Mouse (Mus musculus): ENCODE measurements around the gene Man1c1. TPM values are rescaled to one million over a fixed set of nuclear protein-coding genes. Genes with fewer than 3 reads are reported as not detected.

The Man1c1 gene
- total RNA-seq, 2 experiments from 2014 or later: 12.2 to 13.7 TPM

DNA sequence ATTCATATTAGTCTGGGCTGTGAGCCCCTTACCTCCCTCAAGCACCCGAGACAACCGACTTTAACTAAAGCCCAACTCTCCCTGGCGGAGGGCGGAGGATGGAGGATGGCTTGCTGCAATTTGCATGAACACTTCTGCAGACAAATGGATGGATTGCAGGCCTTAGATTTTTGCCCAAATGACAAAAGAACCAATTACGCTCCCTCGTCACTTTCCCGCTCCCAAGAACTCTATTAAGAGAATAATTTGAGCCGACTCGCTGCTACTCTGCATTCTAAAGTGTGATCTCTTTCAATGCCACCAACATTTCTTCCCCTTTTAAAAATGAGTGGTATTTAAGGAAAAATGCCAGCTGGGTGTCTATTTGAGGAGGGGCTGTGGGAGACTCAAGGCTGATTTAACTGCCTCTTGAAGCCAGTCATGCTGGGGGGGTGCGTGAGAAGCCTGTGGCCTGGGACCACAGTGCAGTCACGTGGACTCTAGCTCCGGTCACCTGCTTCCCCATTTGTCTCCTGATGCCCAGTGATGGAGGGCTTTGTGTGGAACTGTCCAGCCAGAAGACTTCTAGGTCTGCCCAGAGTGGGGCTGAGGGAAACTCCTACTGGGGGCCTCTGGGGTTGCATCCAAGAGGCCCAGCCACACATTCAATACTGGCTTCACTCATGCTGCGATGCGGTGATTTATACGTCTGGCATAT is 88.0 kb downstream of the Man1c1 start:
- DNase-seq: no peak
- intact Hi-C loops (cut with DNase I): no loop called here

DNA sequence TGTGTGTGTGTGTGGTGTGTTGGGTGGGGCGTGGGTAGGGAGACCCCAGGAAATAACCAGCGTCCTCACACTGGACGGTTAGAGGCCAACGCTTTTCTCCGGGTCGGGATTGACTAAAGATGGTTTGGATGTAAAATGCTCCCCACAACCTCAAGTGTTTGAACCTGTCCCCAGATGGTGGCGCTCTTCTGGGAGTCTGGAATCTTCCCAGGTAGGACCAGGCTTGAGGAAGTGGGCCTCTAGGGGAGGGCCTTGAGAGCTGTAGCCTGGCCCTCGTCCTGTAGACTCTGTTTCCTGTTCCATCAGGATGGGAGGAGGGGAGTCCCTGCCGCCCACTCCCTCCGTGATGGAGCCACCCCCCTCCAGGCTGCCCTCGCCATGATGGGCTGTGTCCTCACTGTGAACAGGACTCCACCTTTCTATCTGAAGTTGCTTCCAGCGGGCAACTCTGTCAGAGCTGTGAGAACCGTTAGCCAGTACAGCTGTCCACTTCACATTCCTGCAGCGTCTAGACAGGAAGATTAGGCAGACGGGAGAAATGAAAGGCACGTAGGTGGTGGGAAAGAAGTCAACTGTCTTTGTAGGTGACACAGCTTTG is 91.9 kb downstream of the Man1c1 start:
- DNase-seq: no peak
- intact Hi-C loops (cut with DNase I): no loop called here

DNA sequence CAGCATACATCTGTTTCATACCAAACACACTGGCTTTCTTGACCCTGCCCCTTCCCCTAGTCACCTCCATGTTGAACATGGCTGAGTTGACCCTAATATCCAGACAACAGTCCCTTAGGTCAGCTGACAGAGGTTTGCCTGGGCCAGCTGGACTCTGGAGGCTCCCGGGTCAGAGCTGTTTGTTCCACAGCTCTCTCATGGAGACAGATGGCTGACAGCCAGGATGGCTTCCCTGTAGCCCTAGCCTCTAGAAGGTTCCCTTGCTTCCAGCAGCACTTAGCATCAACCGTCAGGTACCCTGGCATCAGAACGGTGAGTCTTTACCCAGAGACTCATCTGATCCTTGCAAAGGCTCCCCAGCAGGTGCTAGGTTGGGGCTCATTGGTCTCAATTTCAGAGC is 93.5 kb downstream of the Man1c1 start:
- no peak for DNase-seq
- intact Hi-C loops (cut with DNase I): no loop called here

DNA sequence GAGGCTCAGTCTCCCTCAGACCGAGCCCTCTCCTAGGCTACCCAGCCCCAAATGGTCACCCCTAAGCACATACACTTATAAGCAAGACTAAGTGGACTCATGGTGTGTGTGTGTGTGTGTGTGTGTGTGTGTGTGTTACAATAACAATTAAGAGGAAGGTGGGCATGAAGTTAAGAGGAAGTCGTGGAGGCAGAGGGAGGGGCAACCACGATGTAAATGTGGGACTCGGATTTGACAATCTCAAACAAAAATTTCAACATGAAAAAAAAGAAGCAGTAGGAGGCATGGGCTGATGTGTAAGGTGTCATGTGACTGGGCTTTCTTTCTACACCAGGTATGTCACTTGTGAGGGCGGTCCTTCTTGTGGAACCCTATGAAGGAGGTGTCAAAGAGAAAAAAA is 96.4 kb downstream of the Man1c1 start:
- no peak for DNase-seq
- intact Hi-C loops (cut with DNase I): no loop called here

DNA sequence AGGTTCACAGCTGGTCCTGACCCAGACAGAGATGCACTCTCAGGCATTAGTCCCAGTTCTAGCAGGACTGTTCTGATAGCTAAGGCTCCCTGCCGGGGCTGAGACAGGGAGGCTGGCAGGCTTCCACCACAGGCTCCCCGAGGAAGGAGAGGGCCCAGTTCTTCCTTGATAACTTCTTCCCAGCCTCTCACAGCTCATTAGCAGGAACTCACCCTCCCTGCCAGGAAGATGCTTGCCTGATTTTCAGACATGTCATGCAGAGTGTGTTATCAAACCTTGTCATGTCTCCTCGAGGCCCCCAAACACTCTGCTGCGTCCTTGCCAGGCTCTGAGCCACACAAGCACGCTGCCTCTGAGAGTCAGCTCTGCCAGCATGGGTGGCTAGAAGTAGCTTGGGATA is 98.0 kb downstream of the Man1c1 start:
- DNase-seq: peak; percentile 44
- intact Hi-C loops (cut with DNase I): no loop called here

DNA sequence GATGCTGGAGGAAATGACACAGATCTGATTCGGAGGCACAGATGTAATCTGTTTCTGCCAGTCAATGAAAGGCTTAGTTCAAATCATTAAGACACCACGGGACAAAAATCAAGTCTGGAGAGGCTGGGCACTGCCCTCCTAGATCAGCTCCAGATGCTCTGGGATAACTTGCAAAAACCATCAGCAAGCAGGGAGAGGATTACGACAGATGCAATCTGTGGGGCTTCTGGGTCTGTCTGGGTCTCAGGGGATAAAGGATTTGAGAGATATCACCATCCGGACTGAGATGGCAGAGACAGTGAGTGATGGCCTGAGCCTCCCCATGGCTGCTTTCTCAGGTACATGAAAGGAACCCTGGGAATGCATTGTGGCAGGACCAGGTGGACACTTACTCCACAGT is 99.6 kb downstream of the Man1c1 start:
- intact Hi-C loops (cut with DNase I): no loop called here
- no peak for DNase-seq

DNA sequence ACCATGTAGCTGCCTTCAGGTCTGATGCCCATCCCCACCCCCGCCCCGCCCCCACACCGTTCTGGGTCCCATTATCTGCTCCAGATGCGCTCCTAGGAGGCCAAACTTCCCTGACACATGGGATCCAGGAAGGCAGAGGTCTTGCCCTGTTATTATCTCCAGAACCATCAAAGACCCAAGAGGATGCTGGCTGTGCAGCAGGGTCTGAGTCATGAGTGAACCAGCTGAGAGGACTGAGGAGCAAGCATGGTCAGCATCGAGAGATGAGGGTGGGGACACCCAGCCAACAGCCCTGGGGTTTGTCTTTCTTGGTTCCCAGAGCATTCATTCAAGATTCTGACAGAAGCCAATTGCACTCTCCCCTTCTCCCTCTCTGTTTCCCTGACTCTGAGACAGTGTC is 100.5 kb downstream of the Man1c1 start:
- intact Hi-C loops (cut with DNase I): no loop called here
- DNase-seq: no peak

DNA sequence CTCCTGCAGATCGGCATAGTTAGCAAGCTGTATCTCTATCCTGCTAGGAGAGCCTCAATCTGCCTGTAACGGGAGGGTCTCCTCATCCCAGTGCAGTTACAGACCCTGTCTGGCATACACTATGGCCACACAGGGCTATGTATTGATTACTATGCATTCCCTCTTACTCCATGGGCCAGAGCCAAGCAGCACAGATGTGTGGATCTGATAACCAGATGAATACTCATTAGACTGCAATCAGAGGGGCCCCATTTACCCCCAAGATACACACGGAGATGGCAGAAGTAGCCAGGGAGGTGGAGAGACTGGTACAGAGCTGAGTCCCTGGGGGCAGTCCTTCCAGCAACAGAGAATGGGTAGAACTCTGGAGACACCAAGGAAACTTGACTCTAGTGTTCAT is 101.5 kb downstream of the Man1c1 start:
- no peak for DNase-seq
- intact Hi-C loops (cut with DNase I): no loop called here

DNA sequence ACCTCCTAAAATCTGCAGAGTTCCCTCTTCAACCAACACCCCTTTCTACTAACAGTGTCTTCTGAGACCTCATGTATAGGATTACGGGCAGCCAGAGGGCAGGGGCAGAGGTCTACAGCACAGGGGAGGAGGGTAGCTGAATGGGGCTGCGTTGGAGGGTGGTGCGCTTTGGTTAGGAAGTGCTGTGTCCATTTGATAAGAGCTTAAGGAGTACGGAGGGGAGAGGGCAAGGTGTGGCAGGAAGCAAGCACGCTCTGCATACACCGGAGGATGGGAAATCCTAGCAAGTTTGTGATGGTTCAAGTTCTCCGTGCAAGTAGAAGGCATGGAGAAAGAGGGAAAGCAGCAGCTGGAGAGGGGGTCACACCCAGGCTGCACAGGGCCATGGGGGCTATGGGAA is 102.1 kb downstream of the Man1c1 start:
- intact Hi-C loops (cut with DNase I): no loop called here
- DNase-seq: no peak

DNA sequence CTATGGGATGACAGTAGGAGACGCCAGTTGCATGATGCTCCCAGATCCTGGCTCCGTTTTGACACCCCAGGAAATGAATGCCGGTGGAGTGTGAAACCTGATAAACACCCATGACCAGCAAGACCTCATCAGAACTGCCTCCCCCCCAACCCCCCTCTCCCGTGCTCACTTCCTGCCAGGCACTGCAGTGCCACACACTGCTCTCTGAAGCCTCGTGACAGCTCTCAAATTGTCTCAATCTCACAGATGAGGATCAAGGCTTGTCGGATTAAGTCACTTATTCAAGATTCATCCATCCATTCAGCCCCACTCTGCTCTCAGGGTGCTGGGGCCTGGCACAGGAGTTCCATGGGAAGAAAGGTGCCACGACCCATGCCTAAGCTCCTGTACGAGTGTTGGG is 102.7 kb downstream of the Man1c1 start:
- no peak for DNase-seq
- intact Hi-C loops (cut with DNase I): no loop called here

DNA sequence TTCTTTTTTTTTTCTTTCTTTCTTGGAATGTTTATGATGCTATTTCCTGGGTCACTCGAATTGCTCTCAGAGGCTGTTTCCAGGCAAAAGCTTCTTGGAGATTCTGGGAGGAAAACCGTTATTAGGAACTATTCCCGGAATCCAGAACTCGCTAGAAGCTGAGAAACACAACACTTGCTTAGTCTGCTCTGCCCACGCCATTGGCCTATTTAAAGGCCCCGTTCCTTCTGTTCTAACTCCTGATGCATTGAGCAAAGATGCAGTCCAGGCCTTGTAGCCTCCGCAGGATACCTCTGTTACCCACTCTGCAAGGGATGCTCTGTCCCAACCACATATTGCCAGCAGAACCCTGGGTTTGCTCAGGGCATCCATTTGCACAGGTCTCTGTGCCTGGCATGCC is 103.3 kb downstream of the Man1c1 start:
- DNase-seq: no peak
- intact Hi-C loops (cut with DNase I): no loop called here

DNA sequence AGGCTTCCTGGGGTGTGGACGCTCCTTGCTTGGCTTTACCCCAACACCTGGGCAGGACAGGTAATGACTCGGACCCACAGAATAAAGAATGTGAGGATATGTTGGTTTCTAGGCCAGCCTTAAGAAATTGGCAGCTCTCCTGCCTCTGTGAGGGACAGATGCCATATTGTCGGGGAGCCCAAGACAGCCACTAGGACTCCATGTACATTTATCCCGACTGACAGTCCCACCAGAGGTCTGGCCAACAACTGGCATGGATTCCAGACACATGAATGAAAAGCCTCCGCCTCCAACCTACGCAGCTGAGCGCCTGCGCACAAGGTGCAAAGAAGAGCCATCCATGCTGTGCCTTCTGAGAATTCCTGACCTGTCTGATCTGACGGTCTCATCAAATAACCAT is 104.0 kb downstream of the Man1c1 start:
- intact Hi-C loops (cut with DNase I): no loop called here
- peak; percentile 74 for DNase-seq

DNA sequence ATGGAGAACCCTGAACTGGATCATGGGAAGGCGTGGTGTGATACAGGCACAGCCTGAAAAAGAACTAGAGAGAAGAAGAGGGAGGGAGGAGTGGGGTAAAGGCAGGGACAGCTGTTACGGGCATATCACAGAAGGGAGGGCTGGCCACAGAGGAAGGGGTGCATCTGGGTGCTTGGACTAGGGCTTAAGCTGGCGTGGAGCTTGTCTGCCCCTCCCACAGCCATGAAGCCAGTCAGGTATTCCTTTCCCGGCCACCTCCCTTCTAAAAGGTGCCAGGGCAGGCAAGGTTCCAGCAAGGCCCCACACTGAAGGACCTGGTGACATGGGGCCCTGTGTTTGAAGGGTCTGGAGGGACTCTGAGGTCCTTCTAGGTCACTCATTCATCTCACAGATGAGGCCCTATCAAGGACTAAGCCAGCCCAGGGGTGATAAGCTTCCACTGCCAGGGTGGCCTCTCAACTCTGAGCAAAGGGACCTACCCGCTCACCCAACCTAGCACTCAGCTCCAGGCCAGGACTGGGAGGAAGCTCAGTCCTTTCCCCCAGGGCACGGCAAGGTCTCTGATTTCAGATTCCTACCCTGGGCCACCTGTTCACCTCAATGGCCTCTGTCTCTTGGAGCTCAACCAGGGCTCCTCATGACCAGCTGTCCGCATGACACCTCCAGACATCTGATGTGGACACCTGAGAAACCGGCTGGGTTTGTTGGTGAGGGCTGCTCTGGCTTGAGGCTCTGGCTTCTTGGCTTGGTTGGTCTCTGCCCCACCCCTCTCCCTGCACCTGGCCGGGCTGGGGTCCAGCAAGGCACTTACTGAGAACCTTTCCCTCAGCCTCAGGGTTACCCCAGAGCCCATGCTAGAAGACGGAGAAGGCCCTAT is 107.0 kb downstream of the Man1c1 start:
- DNase-seq: no peak
- intact Hi-C loops (cut with DNase I): no loop called here

DNA sequence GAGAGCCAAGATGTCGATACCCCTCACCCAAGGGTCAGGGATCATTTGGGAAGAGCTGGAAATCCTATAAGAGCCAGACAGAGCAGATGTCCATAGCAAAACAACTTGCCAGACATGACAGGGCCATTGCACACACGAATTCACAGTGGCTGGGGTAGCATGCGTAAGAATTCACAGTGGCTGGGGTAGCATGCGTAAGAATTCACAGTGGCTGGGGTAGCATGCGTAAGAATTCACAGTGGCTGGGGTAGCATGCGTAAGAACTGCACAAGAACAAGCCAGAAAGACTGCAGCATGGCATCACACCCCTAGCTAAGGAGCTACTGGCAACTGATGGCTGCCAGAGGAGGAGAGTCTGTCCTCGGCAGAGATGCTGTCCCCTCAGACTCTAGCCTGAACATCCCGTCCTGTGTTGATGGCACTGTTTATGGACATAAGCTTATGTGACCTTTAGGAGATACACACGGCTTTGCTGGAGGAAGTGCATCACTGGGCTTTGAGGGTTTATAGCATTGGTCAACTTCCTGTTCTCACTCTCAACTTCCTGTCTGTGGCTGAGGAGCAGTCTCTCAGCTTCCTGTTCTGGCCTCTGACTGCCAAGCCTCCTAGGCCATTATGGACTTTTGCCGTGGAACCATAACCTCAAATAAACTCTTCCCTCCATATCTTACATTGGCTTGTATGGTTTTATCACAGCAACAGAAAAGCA is 109.2 kb downstream of the Man1c1 start:
- intact Hi-C loops (cut with DNase I): no loop called here
- DNase-seq: no peak

DNA sequence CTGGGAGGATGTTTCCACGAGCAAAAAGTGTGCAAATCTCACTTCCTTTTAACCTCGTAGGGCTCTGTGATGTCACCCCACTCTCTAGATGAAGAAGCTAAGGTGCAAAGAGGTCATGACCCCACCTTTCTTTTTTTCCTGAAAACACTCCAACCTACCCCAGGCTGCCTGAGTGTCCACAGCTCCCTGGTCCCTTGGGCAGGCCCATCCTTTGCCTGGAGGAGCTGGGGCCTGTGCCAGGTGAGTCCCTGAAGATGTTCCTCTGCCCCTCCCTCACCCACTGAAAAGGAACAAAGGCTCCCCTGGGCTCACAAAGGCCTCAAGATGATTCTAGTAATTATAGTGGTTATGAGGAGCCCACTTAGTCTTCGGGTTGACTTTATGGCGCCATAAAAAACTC is 111.6 kb downstream of the Man1c1 start:
- no peak for DNase-seq
- intact Hi-C loops (cut with DNase I): no loop called here

DNA sequence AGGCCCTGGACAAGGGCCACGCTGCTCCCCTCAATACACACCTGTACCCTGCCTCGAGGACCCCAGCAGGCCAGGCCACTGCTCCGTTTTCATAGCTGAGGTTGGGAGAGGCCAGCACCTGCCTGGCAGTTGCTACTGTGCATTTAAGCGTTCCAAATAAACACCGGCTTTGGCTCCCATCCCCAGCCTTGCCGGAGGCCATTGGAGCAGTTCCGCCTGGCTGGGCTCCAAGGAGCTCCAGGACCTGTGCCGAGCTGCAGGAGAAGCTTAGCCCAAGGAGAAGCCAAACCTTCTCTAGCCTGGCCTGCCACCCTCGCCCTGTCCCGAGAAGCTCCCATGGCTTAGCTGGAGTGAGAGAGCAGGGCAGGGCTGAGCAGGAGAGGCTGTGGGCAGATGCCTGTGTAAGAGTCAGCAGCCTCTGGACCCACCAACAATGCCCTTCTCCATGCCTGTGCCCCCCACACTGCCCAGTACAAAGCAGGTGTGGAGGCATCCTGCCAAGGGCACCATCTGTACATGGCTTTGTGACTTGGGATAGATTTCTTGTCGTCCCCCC is 112.5 kb downstream of the Man1c1 start:
- peak; percentile 95 for DNase-seq
- intact Hi-C loops (cut with DNase I): no loop called here

DNA sequence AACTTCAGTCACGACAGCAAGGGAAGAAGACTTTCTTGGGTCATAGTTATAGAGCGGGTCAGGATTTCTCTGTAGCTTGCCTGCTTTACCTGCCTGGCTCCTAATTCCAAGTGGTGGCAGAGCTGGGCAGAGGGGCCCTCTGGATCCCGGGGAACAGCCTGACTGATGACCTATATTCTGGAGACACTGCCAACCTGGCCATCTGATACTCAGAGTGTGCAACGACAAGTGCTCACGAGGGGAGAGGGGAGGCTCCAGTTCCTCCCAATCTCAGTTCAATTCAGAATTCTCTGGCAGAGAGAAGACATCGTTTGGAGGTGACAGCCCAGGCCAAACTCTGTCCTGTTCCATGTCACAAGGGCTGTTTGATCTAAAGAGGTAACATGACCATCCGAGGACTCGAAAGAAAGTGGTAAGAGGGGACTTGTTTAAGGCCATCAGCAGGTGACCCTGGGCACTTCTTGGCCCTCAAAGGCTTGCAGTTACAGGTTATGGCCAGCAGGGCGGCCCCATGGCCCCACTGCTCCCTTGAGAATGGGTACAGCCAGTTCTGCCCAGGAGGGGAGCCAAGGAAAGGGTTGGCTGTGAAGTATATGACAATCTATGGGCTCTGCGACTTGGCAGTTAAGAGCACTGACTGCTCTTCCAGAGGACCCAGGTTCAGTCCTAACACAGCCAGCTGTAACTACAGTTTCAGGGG is 113.7 kb downstream of the Man1c1 start:
- intact Hi-C loops (cut with DNase I): no loop called here
- DNase-seq: no peak

DNA sequence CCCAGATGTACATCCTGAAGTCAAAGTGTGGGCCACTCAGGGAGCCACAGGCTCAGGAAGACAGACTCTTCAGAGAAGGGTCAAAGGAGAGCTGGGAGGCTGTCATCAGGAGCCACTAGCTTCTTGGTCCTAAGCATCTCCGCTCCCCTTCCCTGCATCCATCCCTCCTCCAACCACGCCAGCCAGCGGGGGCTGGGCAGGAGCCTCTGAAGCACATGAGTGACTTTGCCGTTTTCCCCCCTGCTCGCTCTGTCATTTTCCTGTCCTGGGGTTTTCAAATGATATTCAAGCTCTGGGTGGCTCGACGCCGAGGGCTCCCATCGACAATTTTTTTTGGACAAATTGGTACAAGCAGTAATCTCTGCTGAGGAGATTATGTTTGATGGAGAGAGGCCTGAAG is 114.3 kb downstream of the Man1c1 start:
- no peak for DNase-seq
- intact Hi-C loops (cut with DNase I): no loop called here

DNA sequence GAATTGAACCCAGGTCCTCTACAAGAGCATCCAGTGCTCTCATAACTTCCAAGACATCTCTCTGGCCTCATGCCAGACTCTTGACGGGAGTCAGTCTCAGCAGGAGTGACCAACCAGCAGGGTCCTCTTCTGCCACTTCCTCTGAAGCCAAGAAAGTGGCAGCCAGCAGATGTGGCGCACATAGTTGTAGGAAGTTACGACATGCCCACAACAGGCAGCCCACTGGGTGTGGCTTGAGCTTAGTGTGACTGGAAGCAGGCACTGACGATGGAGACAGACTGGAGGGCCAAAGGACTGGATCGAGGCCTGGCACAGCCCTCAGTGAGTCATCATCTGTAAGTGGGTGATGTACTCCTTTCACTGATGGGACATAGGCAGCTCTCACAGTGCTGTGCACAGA is 115.1 kb downstream of the Man1c1 start:
- intact Hi-C loops (cut with DNase I): no loop called here
- peak; percentile 64 for DNase-seq

DNA sequence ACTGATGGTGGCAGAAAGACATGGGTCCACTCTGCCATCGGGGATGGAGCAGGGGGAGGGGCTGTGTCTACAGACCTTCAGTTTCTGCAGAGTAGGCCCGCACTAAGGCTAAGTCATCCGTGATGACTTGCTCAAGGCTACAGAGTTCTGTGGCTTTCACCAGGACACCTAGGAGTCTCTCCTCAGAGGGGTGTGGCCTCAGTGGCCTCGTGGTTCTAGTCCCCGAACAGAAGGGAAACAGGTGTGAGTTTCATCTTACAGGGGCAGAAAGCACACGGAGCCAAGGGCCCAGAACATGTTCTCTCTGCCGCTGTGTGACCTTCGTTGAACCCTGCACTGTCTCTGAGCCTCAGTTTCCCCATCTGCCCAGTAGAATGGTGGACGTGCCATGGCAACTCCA is 115.8 kb downstream of the Man1c1 start:
- no peak for DNase-seq
- intact Hi-C loops (cut with DNase I): no loop called here
